Mouse (Mus musculus): Measurements from ENCODE around the gene Hcar1. TPM values are rescaled to one million over a fixed set of nuclear protein-coding genes. Genes with fewer than 3 reads are reported as not detected.

The Hcar1 gene
- total and polyA plus RNA-seq, 3 experiments: not detected

GRCm38 (mm10) chr5:123880778-123881177 lies 958 bp upstream of the Hcar1 start (continued):
- TF ChIP-seq CTCF (IDR thresholded peaks at IDR 0.05 in 2 of 3, conservative IDR thresholded peaks at IDR 0.05 in 1 of 3; ENCODE audit: control insufficient read depth in 1 of 3, insufficient read depth in 1 of 3, low read depth in 2 of 3, low read length in 3 of 3, poor library complexity in 1 of 3, severe bottlenecking in 1 of 3): peak in 2 of 3 experiments; percentile 40 to 44; a peak in 5 of 6 replicates
- TF ChIP-seq CHD1 (IDR thresholded peaks at IDR 0.05; ENCODE audit: low read depth, low read length): no peak
- TF ChIP-seq NELFE (IDR thresholded peaks at IDR 0.05; ENCODE audit: low read depth, low read length): no peak
- TF ChIP-seq EP300 (IDR thresholded peaks at IDR 0.05; ENCODE audit: low read depth in 1 of 2, low read length in 2 of 2): no peak
- no peak for TF ChIP-seq POLR2AphosphoS2 (IDR thresholded peaks at IDR 0.05; ENCODE audit: low read length)
- no peak for TF ChIP-seq USF2 (IDR thresholded peaks at IDR 0.05; ENCODE audit: borderline replicate concordance in 1 of 2, insufficient read depth in 1 of 2, low read depth in 1 of 2, low read length in 2 of 2)
- no peak for TF ChIP-seq CHD2 (IDR thresholded peaks at IDR 0.05; ENCODE audit: low read length)
- no peak for TF ChIP-seq MYC (IDR thresholded peaks at IDR 0.05; ENCODE audit: low read depth, low read length)

- DNase-seq (ENCODE audit: low read depth, low spot score): no peak
- no peaks in the 10 kb centered on the region for H3K79me2 ChIP-seq (ENCODE audit: control insufficient read depth, insufficient read depth, low read length, poor library complexity)
- no peak overlapping the region for H3K9ac ChIP-seq (ENCODE audit: control insufficient read depth, low read depth, low read length, poor library complexity, severe bottlenecking)
- peaks cover 0 to 3% of the 10 kb centered on the region in 2 experiments for H3K27me3 ChIP-seq (ENCODE audit: control insufficient read depth in 1 of 2, insufficient read depth in 2 of 2, low read length in 2 of 2)
- no peak overlapping the region for H3K27ac ChIP-seq (ENCODE audit: control insufficient read depth, low read depth, low read length)
- no peaks in the 10 kb centered on the region for H3K36me3 ChIP-seq (ENCODE audit: control insufficient read depth in 1 of 2, insufficient read depth in 2 of 2, low read length in 2 of 2)
- H3K9me3 ChIP-seq (replicated peaks; ENCODE audit: insufficient read depth, low read length): no peaks in the 10 kb centered on the region
- no peak overlapping the region for H3K4me3 ChIP-seq (ENCODE audit: control insufficient read depth in 1 of 2, insufficient read depth in 1 of 2, low read depth in 2 of 2, low read length in 2 of 2)
- H3K4me1 ChIP-seq (ENCODE audit: control insufficient read depth in 1 of 2, insufficient read depth in 2 of 2, low read length in 2 of 2): no peaks in the 10 kb centered on the region
- TF ChIP-seq E2F4 (IDR thresholded peaks at IDR 0.05; ENCODE audit: borderline replicate concordance, low read depth, low read length): no peak
- no peak for TF ChIP-seq CTCF (IDR thresholded peaks at IDR 0.05 in 2 of 3, conservative IDR thresholded peaks at IDR 0.05 in 1 of 3; ENCODE audit: control insufficient read depth in 1 of 3, insufficient read depth in 1 of 3, low read depth in 2 of 3, low read length in 3 of 3, poor library complexity in 1 of 3, severe bottlenecking in 1 of 3)
- no peak for TF ChIP-seq TCF12 (IDR thresholded peaks at IDR 0.05; ENCODE audit: low read depth, low read length)
- TF ChIP-seq CHD1 (IDR thresholded peaks at IDR 0.05; ENCODE audit: low read depth, low read length): no peak
- TF ChIP-seq NELFE (IDR thresholded peaks at IDR 0.05; ENCODE audit: low read depth, low read length): no peak
- no peak for TF ChIP-seq ZKSCAN1 (IDR thresholded peaks at IDR 0.05; ENCODE audit: low read depth, low read length)
- no peak for TF ChIP-seq USF1 (IDR thresholded peaks at IDR 0.05; ENCODE audit: low read depth, low read length)
- no peak for TF ChIP-seq RCOR1 (IDR thresholded peaks at IDR 0.05; ENCODE audit: low read depth, low read length)
- TF ChIP-seq KAT2A (conservative IDR thresholded peaks at IDR 0.05; ENCODE audit: low read depth, low read length): no peak
- no peak for TF ChIP-seq ETS1 (IDR thresholded peaks at IDR 0.05; ENCODE audit: low read depth, low read length)
- no peak for TF ChIP-seq POLR2AphosphoS2 (IDR thresholded peaks at IDR 0.05; ENCODE audit: low read length)
- TF ChIP-seq GATA1 (IDR thresholded peaks at IDR 0.05; ENCODE audit: low read depth, low read length): no peak
- no peak for TF ChIP-seq USF2 (IDR thresholded peaks at IDR 0.05; ENCODE audit: borderline replicate concordance in 1 of 2, insufficient read depth in 1 of 2, low read depth in 1 of 2, low read length in 2 of 2)
- TF ChIP-seq NRF1 (IDR thresholded peaks at IDR 0.05; ENCODE audit: insufficient read depth, low read depth, low read length, poor library complexity, severe bottlenecking): no peak
- no peak for TF ChIP-seq MAFK (IDR thresholded peaks at IDR 0.05; ENCODE audit: borderline replicate concordance, low read depth, low read length)
Measured at GRCm38 (mm10) chr5:123878056-123878455, 1.8 kb downstream of the Hcar1 start.

All from MEL (cell line).